Mouse (Mus musculus) MEL (cell line): ENCODE measurements around the gene Gosr2. TPM values are rescaled to one million over a fixed set of nuclear protein-coding genes. Genes with fewer than 3 reads are reported as not detected.

ENCODE experiments used
- DNase-seq: peaks from one replicate; pipeline ENCODE4 v3.0.0; 2011; ENCODE audit warnings: low read depth, low spot score
- H3K27ac ChIP-seq: 2 replicates; pipeline ENCODE4 v1.5.1; 2012; ENCODE audit warnings: low read depth, mild to moderate bottlenecking, control low read depth, low read length, moderate library complexity; ENCODE audit not compliant: control insufficient read depth
- H3K27me3 ChIP-seq, 2 experiments: fragments of 150-350 bp in 1 of 2; sonication (generic) in 1 of 2; 2 replicates each; pipeline ENCODE4 v1.6.1; 2012; ENCODE audit warnings: low read length in 2 of 2, mild to moderate bottlenecking in 2 of 2, improper control_type of control experiment in 1 of 2, moderate library complexity in 1 of 2; ENCODE audit not compliant: insufficient read depth in 2 of 2, control insufficient read depth in 1 of 2
- H3K36me3 ChIP-seq, 2 experiments: 2 replicates each; pipeline ENCODE4 v1.6.1; 2012 to 2014; ENCODE audit warnings: low read length in 2 of 2, improper control_type of control experiment in 1 of 2, inconsistent platforms in 1 of 2, mild to moderate bottlenecking in 1 of 2; ENCODE audit not compliant: insufficient read depth in 2 of 2, control insufficient read depth in 1 of 2
- H3K4me1 ChIP-seq, 2 experiments: fragments of 150-350 bp in 1 of 2; sonication (generic) in 1 of 2; 2 replicates each; pipeline ENCODE4 v1.6.1; 2012; ENCODE audit warnings: low read length in 2 of 2, improper control_type of control experiment in 1 of 2, mild to moderate bottlenecking in 1 of 2; ENCODE audit not compliant: insufficient read depth in 2 of 2, control insufficient read depth in 1 of 2
- H3K4me3 ChIP-seq, 2 experiments: fragments of 150-350 bp in 1 of 2; sonication (generic) in 1 of 2; 2 replicates each; pipeline ENCODE4 v1.5.1; 2012; ENCODE audit warnings: low read depth in 2 of 2, low read length in 2 of 2, mild to moderate bottlenecking in 2 of 2, moderate library complexity in 2 of 2, control low read depth in 1 of 2, improper control_type of control experiment in 1 of 2; ENCODE audit not compliant: control insufficient read depth in 1 of 2, insufficient read depth in 1 of 2
- H3K79me2 ChIP-seq: 2 replicates; pipeline ENCODE4 v1.6.1; 2012; ENCODE audit warnings: mild to moderate bottlenecking, low read length, moderate library complexity; ENCODE audit not compliant: control insufficient read depth, poor library complexity, insufficient read depth
- H3K9ac ChIP-seq: 2 replicates; pipeline ENCODE4 v1.6.1; 2012; ENCODE audit warnings: low read depth, mild to moderate bottlenecking, control low read depth, low read length, moderate library complexity; ENCODE audit not compliant: control insufficient read depth, poor library complexity, severe bottlenecking
- H3K9me3 ChIP-seq: fragments of 150-350 bp; sonication (generic); replicated peaks from 2 replicates; pipeline ENCODE4 v1.6.1; 2012; ENCODE audit warnings: mild to moderate bottlenecking, low read length, improper control_type of control experiment, moderate library complexity; ENCODE audit not compliant: insufficient read depth
- BHLHE40 ChIP-seq: IDR thresholded peaks from 2 replicates; pipeline ENCODE4 v1.6.1; 2012; ENCODE audit warnings: low read depth, mild to moderate bottlenecking, inconsistent platforms, low read length, improper control_type of control experiment, borderline replicate concordance
- CTCF ChIP-seq, 3 experiments: IDR thresholded peaks in 2 of 3; conservative IDR thresholded peaks in 1 of 3; 2 replicates each; pipeline ENCODE4 v1.5.1; 2011 to 2012; ENCODE audit warnings: low read length in 3 of 3, low read depth in 2 of 3, mild to moderate bottlenecking in 2 of 3, improper control_type of control experiment in 1 of 3, inconsistent platforms in 1 of 3, mixed read lengths in 1 of 3, moderate library complexity in 1 of 3; ENCODE audit not compliant: control insufficient read depth in 1 of 3, insufficient read depth in 1 of 3, poor library complexity in 1 of 3, severe bottlenecking in 1 of 3
- E2F4 ChIP-seq: IDR thresholded peaks from 2 replicates; pipeline ENCODE4 v1.6.1; 2011; ENCODE audit warnings: low read depth, low read length, improper control_type of control experiment, borderline replicate concordance
- GATA1 ChIP-seq: IDR thresholded peaks from 2 replicates; pipeline ENCODE4 v1.6.1; 2011; ENCODE audit warnings: low read depth, low read length, improper control_type of control experiment
- HCFC1 ChIP-seq: IDR thresholded peaks from 2 replicates; pipeline ENCODE4 v1.6.1; 2012; ENCODE audit warnings: low read depth, mild to moderate bottlenecking, inconsistent platforms, low read length, improper control_type of control experiment, moderate library complexity
- KAT2A ChIP-seq: conservative IDR thresholded peaks from 2 replicates; pipeline ENCODE4 v1.6.1; 2012; ENCODE audit warnings: low read depth, low read length, improper control_type of control experiment, inconsistent platforms
- MAZ ChIP-seq: IDR thresholded peaks from 2 replicates; pipeline ENCODE4 v1.6.1; 2012; ENCODE audit warnings: low read depth, mild to moderate bottlenecking, inconsistent platforms, low read length, improper control_type of control experiment
- MEF2A ChIP-seq: IDR thresholded peaks from 2 replicates; pipeline ENCODE4 v1.6.1; 2014; ENCODE audit warnings: low read depth, mild to moderate bottlenecking, inconsistent platforms, low read length, improper control_type of control experiment; ENCODE audit not compliant: poor library complexity, insufficient replicate concordance, severe bottlenecking; ENCODE audit errors: extremely low read depth
- MXI1 ChIP-seq: IDR thresholded peaks from 2 replicates; pipeline ENCODE4 v1.6.1; 2011; ENCODE audit warnings: mild to moderate bottlenecking, low read depth, low read length, improper control_type of control experiment
- MYB ChIP-seq: IDR thresholded peaks from 2 replicates; pipeline ENCODE4 v1.6.1; 2011; ENCODE audit warnings: mild to moderate bottlenecking, low read depth, low read length, improper control_type of control experiment
- NRF1 ChIP-seq: IDR thresholded peaks from 2 replicates; pipeline ENCODE4 v1.6.1; 2014; ENCODE audit warnings: low read depth, mild to moderate bottlenecking, inconsistent platforms, low read length, improper control_type of control experiment, moderate library complexity; ENCODE audit not compliant: poor library complexity, insufficient read depth, severe bottlenecking
- POLR2AphosphoS2 ChIP-seq: IDR thresholded peaks from 2 replicates; pipeline ENCODE4 v1.6.1; 2011; ENCODE audit warnings: low read length, improper control_type of control experiment
- POLR2AphosphoS5 ChIP-seq: IDR thresholded peaks from 2 replicates; pipeline ENCODE4 v1.6.1; 2012; ENCODE audit warnings: low read depth, borderline replicate concordance, mild to moderate bottlenecking, inconsistent platforms, low read length, moderate library complexity, mixed read lengths
- SMC3 ChIP-seq: IDR thresholded peaks from 2 replicates; pipeline ENCODE4 v1.6.1; 2011; ENCODE audit warnings: low read depth, low read length, improper control_type of control experiment
- TCF12 ChIP-seq: IDR thresholded peaks from 2 replicates; pipeline ENCODE4 v1.6.1; 2014; ENCODE audit warnings: low read depth, mild to moderate bottlenecking, inconsistent platforms, low read length, improper control_type of control experiment, moderate library complexity
- UBTF ChIP-seq: IDR thresholded peaks from 2 replicates; pipeline ENCODE4 v1.6.1; 2012; ENCODE audit warnings: low read depth, mild to moderate bottlenecking, inconsistent platforms, low read length, improper control_type of control experiment, moderate library complexity, borderline replicate concordance; ENCODE audit not compliant: insufficient read depth
- USF1 ChIP-seq: IDR thresholded peaks from 2 replicates; pipeline ENCODE4 v1.6.1; 2014; ENCODE audit warnings: low read depth, mild to moderate bottlenecking, inconsistent platforms, low read length, improper control_type of control experiment, moderate library complexity
- USF2 ChIP-seq, 2 experiments: IDR thresholded peaks; 2 replicates each; pipeline ENCODE4 v1.6.1; 2011 to 2012; ENCODE audit warnings: improper control_type of control experiment in 2 of 2, low read length in 2 of 2, borderline replicate concordance in 1 of 2, inconsistent platforms in 1 of 2, low read depth in 1 of 2, mild to moderate bottlenecking in 1 of 2; ENCODE audit not compliant: insufficient read depth in 1 of 2
- ZC3H11A ChIP-seq: IDR thresholded peaks from 2 replicates; pipeline ENCODE4 v1.6.1; 2012; ENCODE audit warnings: low read depth, mild to moderate bottlenecking, inconsistent platforms, low read length, improper control_type of control experiment
- ZMIZ1 ChIP-seq: IDR thresholded peaks from 2 replicates; pipeline ENCODE4 v1.6.1; 2012; ENCODE audit warnings: low read depth, mild to moderate bottlenecking, inconsistent platforms, low read length, improper control_type of control experiment, moderate library complexity
- polyA plus RNA-seq, 2 experiments: library from polyadenylated mRNA; stranded (reverse) in 1 of 2; unstranded in 1 of 2; fragments of >175 nt in 1 of 2; fragments of >200 nt in 1 of 2; gene quantifications; 2 replicates each; pipeline versions ENCODE4 v1.2.1 to v1.2.4; 2012; ENCODE audit warnings: low replicate concordance in 2 of 2, low read depth in 1 of 2; ENCODE audit not compliant: insufficient read length in 2 of 2, insufficient read depth in 1 of 2, missing spikeins in 1 of 2
- total RNA-seq: library from RNA; depleted of rRNA; stranded (reverse); fragments of 300-350 nt; gene quantifications from 2 replicates; pipeline ENCODE4 v1.2.3, GENCODE M21; 2012

The Gosr2 gene
- total and polyA plus RNA-seq, 3 experiments = 101 to 149 TPM; not detected in 1

- no peaks in the 10 kb centered on the region for H3K36me3 ChIP-seq
- H3K4me3 ChIP-seq = no peak overlapping the region
- no peak for TF ChIP-seq UBTF
- no peak for TF ChIP-seq POLR2AphosphoS5
- TF ChIP-seq TCF12 = no peak
- no peak for TF ChIP-seq E2F4
- TF ChIP-seq ZMIZ1 = no peak
- no peak for TF ChIP-seq POLR2AphosphoS2
- no peak for TF ChIP-seq KAT2A
- TF ChIP-seq MXI1 = no peak
- no peak for TF ChIP-seq MEF2A
- TF ChIP-seq BHLHE40 = no peak
- H3K4me1 ChIP-seq = no peaks in the 10 kb centered on the region
- no peak for DNase-seq
- H3K27me3 ChIP-seq = no peaks in the 10 kb centered on the region
- H3K27ac ChIP-seq = no peak overlapping the region
- no peaks in the 10 kb centered on the region for H3K9me3 ChIP-seq
- H3K9ac ChIP-seq = no peak overlapping the region
- H3K79me2 ChIP-seq = no peaks in the 10 kb centered on the region
Observed at GRCm38 (mm10) chr11:103666181-103666906, 31.4 kb downstream of the Gosr2 start.

- Histone ChIP-seq H3K27me3 (peaks cover 0 to 1% of the 10 kb centered on the region in 2 experiments; a peak in 1 of 4 replicates), H3K9me3 (no peaks in the 10 kb centered on the region), H3K79me2 (no peaks in the 10 kb centered on the region), H3K36me3 (no peaks in the 10 kb centered on the region), H3K4me1 (no peaks in the 10 kb centered on the region), H3K4me3 (no peak overlapping the region), H3K27ac (no peak overlapping the region), H3K9ac (no peak overlapping the region)
- no peak for DNase-seq
- no peak for TF ChIP-seq MYB
- no peak for TF ChIP-seq ZC3H11A
- TF ChIP-seq TCF12 = no peak
- TF ChIP-seq USF2 (IDR thresholded peaks at IDR 0.05; ENCODE audit: borderline replicate concordance in 1 of 2, insufficient read depth in 1 of 2, low read depth in 1 of 2, low read length in 2 of 2) = no peak
- no peak for TF ChIP-seq NRF1
- TF ChIP-seq MAZ = no peak
- TF ChIP-seq USF1 = no peak
- TF ChIP-seq HCFC1 = no peak
- no peak for TF ChIP-seq UBTF
- TF ChIP-seq ZMIZ1 = no peak
- no peak for TF ChIP-seq GATA1
- TF ChIP-seq CTCF (IDR thresholded peaks at IDR 0.05 in 2 of 3, conservative IDR thresholded peaks at IDR 0.05 in 1 of 3; ENCODE audit: control insufficient read depth in 1 of 3, insufficient read depth in 1 of 3, low read depth in 2 of 3, low read length in 3 of 3, poor library complexity in 1 of 3, severe bottlenecking in 1 of 3) = no peak
- no peak for TF ChIP-seq SMC3
Observed at GRCm38 (mm10) chr11:103665695-103666094, 32.0 kb downstream of the Gosr2 start.
